Mouse (Mus musculus): ENCODE results near the gene Cnot2.
A peak's percentile ranks its signal among the peaks of the same experiment; 100 is the strongest.
"Not testable (repeated sequence)": the region's sequence is repeated elsewhere in the genome, so short reads cannot be mapped to it uniquely, and the experiment has no call there.

Gene Cnot2

DNA sequence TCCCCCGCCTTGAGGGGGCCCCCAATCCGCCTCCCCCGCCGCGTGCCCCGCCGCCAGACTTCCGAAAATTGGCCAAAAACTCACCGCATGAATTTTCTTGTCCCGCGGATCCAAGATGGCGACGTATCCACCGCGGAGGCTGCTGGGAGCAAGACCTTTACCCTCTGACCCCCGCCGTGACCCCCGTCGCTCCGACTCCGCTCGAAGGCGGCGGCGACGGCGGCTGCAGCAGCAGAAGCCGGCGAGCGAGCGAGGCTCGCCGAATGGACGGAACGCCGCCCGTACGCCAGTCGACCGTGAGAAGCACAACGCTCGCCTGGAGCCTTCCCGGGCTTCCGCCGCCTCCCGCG is at the start of gene Cnot2:
TSS of gene Cnot2 (minus strand) at position 143 of the 350 bp plus-strand sequence.
- DNase-seq = peak; percentile 93

DNA sequence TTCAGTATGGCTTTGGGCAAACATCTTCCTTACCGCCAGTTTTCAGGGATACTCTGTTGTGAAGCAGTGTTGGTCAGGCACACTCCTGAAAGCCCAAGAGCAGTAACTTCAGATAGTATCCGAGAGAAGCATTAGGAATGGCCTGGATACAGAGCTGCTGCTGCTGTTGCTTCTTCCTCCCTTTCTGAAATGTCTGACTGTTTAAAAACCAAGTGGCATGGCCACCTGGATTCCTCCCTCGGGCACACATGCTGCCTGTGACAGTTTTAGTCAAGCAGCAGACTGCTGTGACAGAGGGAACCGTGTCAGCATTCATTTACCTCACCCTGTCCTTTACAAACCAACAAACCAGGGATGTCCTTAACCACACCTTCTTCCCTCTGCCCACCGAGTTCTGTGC is 47.6 kb upstream of the Cnot2 start:
- no peak for DNase-seq

DNA sequence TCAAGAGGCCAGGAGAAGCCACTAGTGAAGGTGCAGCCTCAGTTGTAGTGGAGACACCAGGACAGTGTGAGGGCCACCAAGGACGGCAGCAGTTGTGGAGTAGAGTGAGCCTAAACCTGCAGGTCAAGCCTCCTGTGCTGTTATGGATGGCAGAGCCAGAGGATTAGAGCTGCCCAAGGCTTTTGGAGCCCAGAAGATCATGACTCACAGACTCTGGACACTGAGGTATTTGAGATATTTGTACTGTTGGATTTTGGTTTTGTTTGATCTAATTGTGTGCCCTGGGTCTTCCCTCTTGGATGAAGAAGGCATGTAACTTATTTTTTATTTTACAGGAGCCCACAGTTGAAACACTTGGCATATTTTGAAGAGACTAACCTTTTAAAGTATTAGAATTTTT is 44.7 kb upstream of the Cnot2 start:
- DNase-seq = no peak

DNA sequence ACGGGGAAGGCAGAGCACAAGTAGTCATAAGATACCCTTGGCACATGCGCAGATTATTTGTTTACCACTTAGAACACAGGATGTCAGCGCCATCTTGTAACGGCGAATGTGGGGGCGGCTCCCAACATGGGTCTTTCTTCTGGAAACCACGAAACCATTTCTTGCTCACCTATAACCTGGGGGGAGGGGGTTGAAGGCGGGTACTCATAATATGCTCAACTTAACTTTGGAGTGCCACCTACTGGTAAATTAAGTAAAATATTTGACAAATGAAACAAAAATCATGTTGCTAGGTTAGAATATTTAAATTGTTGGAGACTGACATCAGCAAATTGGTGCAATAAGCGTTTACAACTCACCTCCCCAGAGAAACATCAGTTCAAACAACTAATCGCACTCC is 31.9 kb upstream of the Cnot2 start:
- DNase-seq = not testable (repeated sequence)

DNA sequence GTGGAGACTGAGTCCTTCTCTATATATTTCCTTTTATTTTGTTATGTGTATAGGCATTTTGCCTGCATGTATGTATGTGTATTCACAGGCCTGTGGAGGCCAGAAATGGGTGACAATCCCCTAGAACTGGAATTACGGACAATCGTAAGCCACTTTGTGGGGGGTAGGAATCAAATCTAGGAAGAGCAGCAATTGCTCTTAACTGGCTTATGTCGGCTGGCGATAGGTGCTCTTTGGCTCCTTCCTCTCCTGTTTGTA is 23.5 kb upstream of the Cnot2 start:
- DNase-seq = no peak

DNA sequence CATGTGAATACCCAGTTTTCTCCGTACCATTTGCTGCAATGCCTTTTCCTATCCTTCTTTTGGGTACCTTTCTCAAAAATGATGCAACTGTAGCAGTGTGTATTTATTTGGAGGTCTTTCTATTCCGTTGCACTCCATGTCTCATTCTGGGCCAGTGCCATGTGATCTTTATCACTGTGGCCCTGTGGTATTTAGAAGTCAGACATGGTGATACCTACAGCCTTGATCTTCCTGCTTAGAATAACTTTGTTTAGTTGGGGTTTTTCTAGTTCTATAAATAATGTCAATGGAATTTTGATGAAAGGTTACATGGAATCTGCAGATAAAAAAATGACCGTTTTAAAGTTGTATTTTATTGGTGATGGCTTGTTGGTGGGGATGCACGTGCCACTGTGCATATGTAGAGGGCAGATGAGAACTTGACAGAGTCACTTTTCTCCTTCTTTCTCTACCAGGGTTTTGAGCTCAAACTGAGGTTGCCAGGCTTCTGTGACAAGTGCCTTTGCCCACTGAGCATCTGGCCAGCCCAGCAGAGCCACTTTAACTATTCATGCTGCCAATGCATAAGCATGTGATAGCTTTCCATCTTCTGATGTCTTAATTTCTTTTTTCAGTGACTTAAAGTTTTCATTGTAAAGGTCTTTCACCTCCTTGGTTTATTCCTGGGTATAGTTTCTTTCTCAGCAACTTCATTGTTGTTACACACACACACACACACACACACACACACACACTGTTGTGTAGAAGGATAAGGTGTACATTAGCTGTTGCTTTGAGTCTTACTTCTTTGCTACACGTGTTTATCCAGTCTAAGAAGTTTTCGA is 23.0 kb upstream of the Cnot2 start:
- no peak for DNase-seq

DNA sequence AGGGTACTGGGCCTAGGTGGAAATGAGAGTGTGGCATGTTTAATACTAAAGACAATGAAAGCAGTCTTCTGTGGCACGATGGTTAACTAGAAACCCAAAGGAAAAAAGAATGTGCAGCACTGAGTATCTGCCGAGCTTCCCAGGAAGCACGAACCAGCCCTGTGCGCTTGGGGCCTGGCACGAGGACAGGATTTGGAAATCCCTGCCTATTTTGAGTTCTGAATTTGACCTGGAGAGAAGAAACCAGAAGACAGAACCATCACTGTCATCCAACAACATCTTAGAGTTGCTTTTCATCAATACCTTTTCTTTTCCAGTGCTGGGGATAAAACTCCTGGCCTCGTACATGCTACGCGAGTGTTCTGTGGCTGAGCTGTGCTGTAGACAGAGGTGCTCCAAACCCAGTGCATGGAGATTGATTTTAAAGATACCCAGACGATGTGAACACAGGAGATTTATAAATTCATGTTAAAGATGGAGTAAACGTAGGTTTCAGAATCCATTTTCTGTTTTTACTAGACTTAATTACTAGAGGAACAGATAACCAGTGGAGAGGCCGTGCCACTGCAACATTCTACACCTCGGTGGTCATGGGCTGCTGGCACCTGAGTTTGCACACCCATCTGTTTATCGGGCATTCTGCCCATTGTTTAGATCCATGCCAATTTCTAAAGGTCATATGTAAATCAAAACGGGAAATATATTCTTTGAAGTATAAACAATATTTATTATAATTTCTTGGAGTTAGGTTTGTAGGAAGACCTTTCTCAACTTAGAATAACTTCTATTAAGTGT is 17.9 kb upstream of the Cnot2 start:
- DNase-seq = no peak

DNA sequence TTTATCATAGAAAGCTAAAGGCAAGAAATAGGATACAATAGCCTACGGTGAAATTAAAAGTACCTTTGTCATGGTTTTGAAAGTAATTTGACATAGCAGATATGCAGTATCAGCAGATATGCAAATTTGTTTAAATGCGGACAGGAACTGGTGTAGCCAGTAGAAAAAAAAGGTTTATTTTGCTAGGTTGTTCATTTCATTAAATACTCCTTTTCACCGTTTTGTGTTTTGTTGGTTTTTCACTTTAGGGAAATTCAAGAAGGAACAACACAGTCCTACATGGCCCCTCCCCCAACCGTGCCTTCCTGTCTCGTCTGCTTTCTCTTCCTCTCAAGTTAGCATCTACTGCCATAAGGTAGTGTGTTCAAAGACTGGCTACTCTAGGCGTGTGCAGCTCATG is 1.4 kb upstream of the Cnot2 start:
- DNase-seq = peak; percentile 8

DNA sequence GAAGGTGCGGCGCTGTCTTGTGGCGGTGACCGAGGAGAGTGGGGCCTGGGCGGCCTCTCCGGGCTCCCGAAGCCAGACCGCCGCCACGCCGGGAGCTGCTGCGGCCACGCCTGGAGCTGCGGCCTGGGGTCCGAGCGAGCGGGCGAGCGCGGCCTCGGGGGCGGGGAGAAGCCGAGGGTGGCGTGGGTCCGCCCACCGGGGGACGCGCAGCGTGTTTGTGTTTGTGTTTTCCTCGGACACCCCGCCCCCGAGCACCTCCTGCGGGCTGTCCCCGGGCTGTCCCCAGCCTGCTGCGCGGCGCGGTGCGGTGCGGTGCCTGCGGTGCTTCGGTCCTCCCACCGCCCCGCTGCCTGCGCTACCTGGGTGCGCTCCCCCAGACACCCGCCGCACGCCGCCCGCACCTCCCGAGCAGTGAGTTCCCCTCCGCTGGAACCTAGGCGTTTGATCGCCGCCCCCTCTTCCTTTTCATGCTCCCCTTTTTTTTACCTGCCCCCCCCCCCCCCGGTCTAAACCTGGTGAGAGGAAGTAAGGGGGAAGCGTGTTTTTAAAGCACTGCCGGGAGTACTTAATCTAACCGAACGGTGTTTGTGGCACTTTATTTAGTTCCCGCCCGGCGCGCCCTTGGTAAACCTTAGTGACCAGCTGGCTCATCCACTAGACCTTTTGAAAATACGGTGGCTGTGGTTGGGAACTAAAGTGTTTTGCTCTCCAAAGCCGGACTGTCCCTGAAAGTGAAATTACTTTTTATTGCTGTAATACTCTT is 589 bp upstream of the Cnot2 start:
- DNase-seq = peak; percentile 56

DNA sequence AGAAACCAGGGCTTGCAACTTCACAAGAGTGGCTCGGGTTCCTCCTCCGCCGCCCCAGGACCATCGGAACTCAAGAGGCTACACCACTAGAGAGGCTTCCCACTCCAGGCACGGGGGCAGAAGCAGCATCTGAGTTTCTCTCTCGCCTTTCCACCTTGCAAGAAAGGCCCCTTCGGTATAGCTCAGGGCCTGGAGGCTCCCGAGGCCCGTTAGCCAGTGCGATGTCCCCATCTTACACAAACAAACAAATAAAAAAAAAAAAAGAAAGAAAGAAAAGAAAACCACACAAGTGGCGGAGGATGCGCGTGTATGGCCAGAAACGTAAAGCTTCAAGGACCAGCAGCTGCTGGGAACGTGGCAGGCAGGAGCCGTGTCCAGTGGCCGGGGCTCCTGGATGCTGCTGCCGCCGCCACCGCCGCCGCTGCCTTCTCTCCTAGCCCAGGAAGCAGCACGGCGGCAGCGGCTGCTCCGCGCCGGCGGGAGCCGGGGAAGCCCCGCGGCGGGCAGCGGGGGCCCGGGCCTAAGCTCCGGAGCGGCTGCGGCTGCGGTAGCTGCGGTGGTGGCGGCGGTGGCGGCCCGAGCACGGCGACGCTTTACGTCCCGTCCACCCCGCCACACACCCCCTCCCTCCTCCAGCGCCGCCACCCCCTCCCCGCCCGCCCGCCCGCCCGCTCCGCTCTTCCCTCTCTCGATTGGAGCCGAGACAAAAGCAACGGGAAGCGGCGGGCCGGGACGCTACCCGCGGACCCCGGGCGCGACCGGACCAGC is 536 bp downstream of the Cnot2 start:
- DNase-seq = peak; percentile 24

DNA sequence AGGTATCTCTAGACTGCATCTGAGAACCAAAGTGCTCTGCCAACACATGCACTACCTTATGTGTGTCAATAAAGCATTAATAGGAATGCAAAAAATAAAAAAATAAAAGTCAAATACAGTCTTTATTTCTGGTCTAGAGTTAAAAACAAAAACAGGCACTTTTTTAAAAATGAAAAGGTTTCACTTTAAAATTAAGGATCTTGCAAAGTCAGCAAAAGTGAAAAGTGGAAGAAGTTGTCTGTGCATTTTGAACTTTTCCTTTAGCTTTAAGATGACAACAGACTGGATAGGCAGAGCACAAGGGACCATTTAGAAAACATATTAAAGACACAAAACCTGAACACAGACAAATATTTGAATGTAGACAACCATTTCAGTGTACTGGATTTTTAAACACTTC is 1.8 kb downstream of the Cnot2 start:
- no peak for DNase-seq

DNA sequence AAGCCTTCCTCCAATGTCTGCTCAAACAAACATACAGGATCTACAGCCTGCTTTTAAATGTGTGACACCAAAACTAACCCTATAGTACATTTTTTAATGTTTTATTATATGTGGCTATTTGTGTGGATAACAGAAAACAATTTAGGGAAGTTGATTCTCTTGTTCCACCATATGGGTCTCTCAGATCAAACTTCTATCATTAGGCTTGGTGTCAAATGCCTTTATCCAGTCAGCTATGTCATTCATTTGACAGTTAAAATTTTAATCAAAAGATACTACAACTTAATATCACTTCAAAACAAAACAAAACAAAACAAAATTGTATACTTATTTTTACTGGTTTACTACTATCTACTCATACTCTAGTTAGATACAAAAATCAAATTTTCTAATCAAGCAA is 2.9 kb downstream of the Cnot2 start:
- no peak for DNase-seq

DNA sequence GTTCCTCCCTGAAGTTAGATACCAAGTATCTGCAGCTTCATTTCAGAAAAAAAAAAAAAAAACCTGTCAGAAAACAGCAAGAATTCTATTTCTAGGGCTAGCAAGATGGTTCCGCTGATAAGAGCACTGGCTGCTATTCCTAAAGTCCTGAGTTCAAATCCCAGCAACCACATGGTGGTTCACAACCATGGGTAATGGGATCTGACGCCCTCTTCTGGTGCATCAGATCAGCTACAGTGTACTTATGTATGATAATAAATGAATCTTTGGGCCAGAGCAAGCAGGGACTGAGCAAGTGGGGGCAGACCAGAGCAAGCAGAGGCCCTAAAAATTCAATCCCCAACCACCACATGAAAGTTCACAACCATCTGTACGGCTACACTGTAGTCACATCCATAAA is 4.1 kb downstream of the Cnot2 start:
- DNase-seq = no peak

DNA sequence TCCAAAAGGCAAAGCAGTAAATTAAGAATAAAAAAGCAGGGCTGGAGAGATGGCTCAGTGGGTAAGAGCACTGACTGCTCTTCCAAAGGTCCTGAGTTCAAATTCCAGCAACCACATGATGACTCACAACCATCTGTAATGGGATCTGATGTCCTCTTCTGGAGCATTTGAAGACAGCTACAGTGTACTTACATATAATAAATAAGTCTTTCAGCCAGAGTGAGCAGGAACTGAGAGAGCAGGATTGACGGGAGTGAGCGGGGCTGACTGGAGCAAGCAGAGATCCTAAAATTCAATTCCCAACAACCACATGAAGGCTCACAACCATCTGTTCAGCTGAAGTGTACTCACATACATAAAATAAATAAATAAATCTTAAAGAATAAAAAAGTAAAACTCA is 5.2 kb downstream of the Cnot2 start:
- not testable (repeated sequence) for DNase-seq

DNA sequence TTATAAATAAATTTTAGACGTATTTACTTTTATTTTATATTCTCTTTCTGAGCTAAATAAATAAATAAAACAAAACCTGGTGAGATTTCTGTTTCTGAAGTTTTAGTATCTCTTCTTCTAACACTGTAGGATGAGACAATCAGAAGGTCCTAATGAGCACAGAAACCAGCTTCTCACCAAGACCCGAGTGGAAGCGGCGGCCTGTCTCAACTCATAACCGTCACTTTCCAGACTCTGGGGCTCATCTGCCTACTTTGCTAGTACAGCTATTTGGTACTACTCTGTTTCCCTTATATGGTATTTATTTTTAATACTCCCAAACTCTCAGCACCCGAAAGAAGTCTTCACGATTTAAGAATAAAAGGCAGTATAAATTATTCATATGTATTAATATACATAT is 10.8 kb downstream of the Cnot2 start:
- DNase-seq = no peak

DNA sequence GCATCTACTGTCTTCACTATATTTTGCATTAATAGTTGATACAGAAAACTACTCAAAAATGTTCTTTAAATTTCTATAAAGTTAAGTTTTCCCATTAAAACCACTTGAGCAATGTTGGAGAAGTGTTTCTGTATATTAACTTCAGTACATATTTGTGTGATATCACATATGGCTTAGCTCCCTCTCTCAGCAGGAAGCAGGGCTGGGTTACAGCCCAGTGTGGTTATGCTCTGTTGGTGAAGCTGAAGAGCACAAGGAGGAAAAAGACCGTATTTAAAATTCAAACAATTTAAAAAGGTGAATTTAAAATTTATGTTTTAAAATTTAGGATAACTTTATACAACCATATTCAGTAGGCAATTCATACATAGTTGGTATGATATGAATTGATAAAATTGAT is 12.8 kb downstream of the Cnot2 start:
- no peak for DNase-seq

DNA sequence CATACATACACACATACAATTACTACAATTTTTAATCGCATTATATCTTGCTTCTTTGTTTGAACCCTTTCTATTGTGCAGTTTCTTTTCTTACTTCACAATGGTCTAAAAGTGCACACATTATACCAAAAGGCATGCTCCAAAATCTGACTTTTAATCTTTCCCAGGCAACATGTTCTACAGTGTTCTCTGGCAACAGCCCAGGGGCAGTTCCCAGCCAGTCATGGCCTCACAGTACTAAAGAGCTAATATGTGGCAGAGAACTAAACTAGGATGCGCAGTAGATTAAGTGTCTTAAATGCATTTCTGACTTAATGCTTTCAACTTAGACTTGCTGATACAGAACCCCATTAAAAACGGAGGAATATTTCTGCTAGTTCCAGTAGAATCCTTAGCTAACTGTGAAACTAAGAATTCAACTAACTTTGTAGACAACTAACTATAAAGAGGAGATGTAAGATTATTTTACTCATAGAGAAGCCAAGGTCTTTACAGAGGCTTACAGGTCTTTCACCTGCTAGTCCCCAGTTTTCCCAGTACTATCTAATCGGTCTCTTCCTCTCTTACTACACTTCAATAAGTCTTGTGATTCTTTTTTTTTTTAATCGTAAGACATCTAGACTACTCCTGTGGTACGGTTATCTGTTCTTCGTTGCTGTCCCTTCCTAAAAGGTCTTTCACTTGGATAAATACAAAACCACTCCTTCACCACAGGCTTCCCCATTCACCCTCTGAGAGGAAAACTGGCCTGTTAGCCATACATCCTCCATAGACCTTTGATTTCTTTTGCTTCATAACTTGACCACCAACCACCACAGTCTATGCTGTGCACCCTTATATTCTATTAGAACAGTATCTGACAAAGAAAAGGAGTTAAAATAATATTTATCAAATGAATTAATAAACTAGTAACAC is 13.6 kb downstream of the Cnot2 start:
- DNase-seq = no peak

DNA sequence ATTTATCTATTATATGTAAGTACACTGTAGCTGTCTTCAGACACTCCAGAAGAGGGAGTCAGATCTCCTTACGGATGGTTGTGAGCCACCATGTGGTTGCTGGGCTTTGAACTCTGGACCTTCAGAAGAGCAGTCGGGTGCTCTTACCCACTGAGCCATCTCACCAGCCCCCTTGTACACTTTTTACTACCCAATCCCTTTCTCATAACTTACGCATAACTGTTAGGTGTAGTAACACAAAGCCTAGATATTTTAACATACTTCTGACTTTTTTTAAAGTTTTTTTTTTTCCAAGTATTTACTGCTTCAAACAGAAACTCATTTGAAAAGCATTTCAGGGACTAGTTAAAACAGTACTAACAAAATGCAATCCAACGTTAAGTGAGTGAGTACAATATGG is 14.8 kb downstream of the Cnot2 start:
- DNase-seq = not testable (repeated sequence)

DNA sequence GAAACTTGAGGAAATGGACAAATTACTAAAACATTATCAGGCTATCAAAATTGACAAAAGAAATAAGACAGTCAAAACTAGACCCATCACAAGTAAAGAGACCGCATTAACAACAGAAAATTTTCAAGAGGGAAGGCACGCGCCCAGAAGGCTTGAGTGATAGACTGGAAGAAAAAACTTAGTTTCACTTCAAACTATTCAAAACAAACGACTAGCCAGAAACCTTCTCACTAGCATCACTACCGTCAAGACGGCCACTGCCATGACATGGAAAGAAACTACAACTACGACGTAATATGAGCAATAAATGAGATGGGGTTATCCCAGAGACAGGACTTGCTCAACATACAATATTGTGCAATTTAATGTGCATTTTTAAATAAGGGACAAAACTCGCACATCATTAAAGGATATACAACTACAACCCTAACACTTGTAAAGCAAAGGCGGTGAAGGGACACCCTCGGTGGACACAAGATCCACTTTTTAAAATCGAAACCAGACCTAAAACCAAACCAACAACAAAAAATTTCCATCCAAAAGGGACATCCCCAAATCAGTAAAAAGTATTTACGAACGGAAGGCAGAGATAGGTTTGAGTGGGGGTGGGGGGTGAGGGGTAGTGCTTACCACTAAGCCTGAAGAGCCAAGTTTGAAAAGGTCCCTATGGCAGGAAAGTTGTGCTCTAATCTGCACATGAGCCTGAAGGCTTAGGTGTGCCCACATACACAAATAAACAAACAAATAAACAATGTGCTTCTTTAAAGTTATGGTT is 16.3 kb downstream of the Cnot2 start:
- no peak for DNase-seq

DNA sequence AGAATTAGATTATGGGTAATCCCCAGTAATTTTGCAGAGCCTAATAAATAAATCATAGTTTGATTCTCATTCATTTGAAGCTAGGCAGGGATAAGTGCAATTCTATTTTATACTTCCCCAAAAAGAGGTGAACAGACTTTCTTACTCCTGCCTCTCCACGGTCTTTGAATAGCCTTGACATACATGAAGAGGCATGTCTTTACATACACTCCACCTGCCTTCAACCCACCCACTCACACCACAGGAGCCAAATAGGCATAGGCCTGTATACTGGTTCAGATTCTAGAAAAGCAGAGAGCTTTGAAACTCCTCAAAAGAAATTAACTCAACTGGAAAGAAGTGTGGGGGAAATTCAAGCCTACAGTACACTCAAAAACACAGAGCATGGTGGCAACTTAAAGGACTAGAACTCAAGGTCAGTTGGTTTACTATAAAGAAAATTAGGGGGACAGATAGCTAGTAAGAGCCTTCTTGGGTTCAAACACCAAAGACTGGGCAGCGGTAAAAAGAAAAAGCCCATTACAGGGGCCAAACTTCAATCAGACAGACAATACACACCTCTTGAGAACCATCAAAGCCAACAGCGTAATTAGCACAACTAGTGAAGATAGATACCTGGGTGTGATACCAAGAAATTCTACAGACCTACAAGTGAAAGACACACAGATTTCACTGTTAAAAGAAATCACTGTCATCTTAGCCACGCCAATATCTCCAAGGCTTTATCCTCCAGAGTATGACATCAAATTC is 18.4 kb downstream of the Cnot2 start:
- no peak for DNase-seq
